Mouse (Mus musculus) heart, embryonic 11.5 days (tissue): ENCODE measurements around the gene Phldb2. TPM values are rescaled to one million over a fixed set of nuclear protein-coding genes. Genes with fewer than 3 reads are reported as not detected.

Source experiments
- ATAC-seq: fragments of 200-750 bp; cut with Nextera tagmentation; replicated peaks from 2 replicates; pipeline ENCODE4 v1.8.0; 2017; ENCODE audit warnings: moderate library complexity; ENCODE audit not compliant: insufficient number of reproducible peaks, low FRiP score, low TSS enrichment
- H3K27ac ChIP-seq: fragments of 300-500 bp; sonication (generic); 2 replicates; pipeline ENCODE4 v1.5.1; 2014; ENCODE audit warnings: mild to moderate bottlenecking, low read depth, low read length
- H3K27me3 ChIP-seq: fragments of 300-500 bp; sonication (generic); 2 replicates; pipeline ENCODE4 v1.6.1; 2014; ENCODE audit warnings: mild to moderate bottlenecking, low read length, mixed read lengths; ENCODE audit not compliant: control insufficient read depth, insufficient read depth
- H3K36me3 ChIP-seq: fragments of 300-500 bp; sonication (generic); 2 replicates; pipeline ENCODE4 v1.6.1; 2014; ENCODE audit warnings: mild to moderate bottlenecking, low read length, moderate library complexity, mixed read lengths; ENCODE audit not compliant: control insufficient read depth, insufficient read depth
- H3K4me1 ChIP-seq: fragments of 300-500 bp; sonication (generic); 2 replicates; pipeline ENCODE4 v1.6.1; 2014; ENCODE audit warnings: low read length; ENCODE audit not compliant: control insufficient read depth, insufficient read depth
- H3K4me2 ChIP-seq: fragments of 300-500 bp; sonication (generic); 2 replicates; pipeline ENCODE4 v1.6.1; 2014; ENCODE audit warnings: mild to moderate bottlenecking, moderate library complexity
- H3K4me3 ChIP-seq: fragments of 300-500 bp; sonication (generic); 2 replicates; pipeline ENCODE4 v1.5.1; 2014; ENCODE audit warnings: low read depth, low read length
- H3K9ac ChIP-seq: fragments of 300-500 bp; sonication (generic); 2 replicates; pipeline ENCODE4 v1.6.1; 2014; ENCODE audit warnings: mild to moderate bottlenecking, low read depth, low read length, moderate library complexity
- H3K9me3 ChIP-seq: fragments of 300-500 bp; sonication (generic); replicated peaks from 2 replicates; pipeline ENCODE4 v1.6.1; 2016; ENCODE audit warnings: low read length; ENCODE audit not compliant: control insufficient read depth
- WGBS: fragments of 180-500 bp; shearing (Covaris S2); extraction: QIAGEN DNeasy Blood & Tissue Kit; methylation state at CpG from one replicate; pipeline ENCODE4 v1.1.7; 2014; ENCODE audit not compliant: insufficient replicate concordance; 5-methylcytosine and 5-hydroxymethylcytosine counted together
- polyA plus RNA-seq: library from polyadenylated mRNA; unstranded; fragments of >200 nt; fragmentation: Nextera tagmentation; extraction: Ambion mirVana; gene quantifications from 2 replicates; pipeline ENCODE4 v1.2.1, GENCODE M21; 2014

The Phldb2 gene
- polyA plus RNA-seq, 1 experiment from 2014 or later: 37.3 TPM

DNA sequence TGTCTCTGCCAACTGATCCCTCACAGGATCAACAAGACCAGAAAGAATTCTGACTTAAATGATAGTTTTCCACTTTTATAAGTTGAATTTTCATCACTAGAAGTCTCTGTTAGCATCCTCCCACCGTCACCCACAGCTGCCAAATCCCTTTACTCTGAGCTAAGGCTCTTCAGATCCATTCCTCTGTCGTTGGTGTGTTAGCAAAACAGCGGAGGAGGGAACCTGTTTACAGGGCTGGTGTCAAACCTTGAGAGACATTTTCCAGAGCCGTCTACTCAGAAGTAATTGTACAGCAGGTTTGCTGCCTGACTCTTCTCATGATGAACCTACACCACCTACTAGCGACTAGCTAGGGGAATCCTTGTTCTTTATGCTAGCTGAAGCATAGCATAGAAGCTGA lies 254.1 kb downstream of the Phldb2 start:
- no peak overlapping the region for H3K9ac ChIP-seq

DNA sequence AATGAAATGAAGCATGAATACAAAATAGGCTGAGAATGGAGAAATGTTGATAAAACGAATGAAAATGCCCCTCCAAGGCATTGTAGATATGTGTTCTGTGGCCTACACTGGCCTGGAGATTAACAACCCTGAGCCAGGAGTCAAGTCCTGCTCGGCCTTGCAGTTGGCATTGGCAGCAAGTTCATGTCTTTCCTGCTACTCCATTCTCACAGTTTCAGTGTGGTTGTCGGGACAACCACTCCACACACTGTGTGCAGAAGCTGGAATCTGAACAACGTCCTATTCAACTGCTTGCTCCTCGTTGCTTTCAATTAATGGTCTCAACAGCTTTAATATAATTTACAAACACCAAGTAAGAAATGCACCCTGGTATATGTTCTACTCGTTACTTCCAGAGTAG lies 255.4 kb downstream of the Phldb2 start:
- Histone ChIP-seq H3K27ac (no peak overlapping the region), H3K9me3 (no peaks in the 10 kb centered on the region), H3K4me1 (no peaks in the 10 kb centered on the region), H3K9ac (no peak overlapping the region), H3K36me3 (no peaks in the 10 kb centered on the region), H3K4me2 (no peak overlapping the region), H3K4me3 (no peak overlapping the region), H3K27me3 (no peaks in the 10 kb centered on the region)
- 78% methylated on average over 6 of the region's 6 CpGs for WGBS
- no peak for ATAC-seq

More for the DNA sequence above, 254.1 kb downstream of the Phldb2 start:
- 54% methylated on average over 5 of the region's 5 CpGs for WGBS
- no peaks in the 10 kb centered on the region for H3K27me3 ChIP-seq
- H3K4me1 ChIP-seq: no peaks in the 10 kb centered on the region
- no peaks in the 10 kb centered on the region for H3K9me3 ChIP-seq
- ATAC-seq: no peak
- H3K4me2 ChIP-seq: no peak overlapping the region
- H3K36me3 ChIP-seq: no peaks in the 10 kb centered on the region
- no peak overlapping the region for H3K4me3 ChIP-seq
- no peak overlapping the region for H3K27ac ChIP-seq

Other genes with a start within 250 kb of the Phldb2 start
- gene Tagln3, start 229.0 kb downstream of the Phldb2 start, polyA plus RNA-seq: 16.3 and 18.3 TPM in 2 replicates
- 28.7 and 29.3 TPM in 2 replicates for gene Abhd10, start 210.6 kb downstream of the Phldb2 start, polyA plus RNA-seq
- 0.49 and 0.83 TPM in 2 replicates for gene Plcxd2, start 56.6 kb upstream of the Phldb2 start, polyA plus RNA-seq
- gene Cd96, start 166.7 kb upstream of the Phldb2 start, polyA plus RNA-seq: 0.13 TPM in 1 of 2 replicates, not detected in the other
- 3.2 and 3.3 TPM in 2 replicates for gene Gm4737, start 201.5 kb upstream of the Phldb2 start, polyA plus RNA-seq